Mouse (Mus musculus) urinary bladder, postnatal 4 days (tissue): ENCODE data around the gene Spta1.

Experiments
- DNase-seq, 2 experiments: peaks; one replicate each; pipeline ENCODE4 v3.0.0; 2021 to 2022; ENCODE audit warnings: low spot score in 2 of 2

The Spta1 gene

GRCm38 (mm10) chr1:174251961-174252360, 79.4 kb downstream of the Spta1 start, which contains the start of gene Olfr419:
Olfr419 (minus strand) TSS chr1:174252061.
- no peak for DNase-seq

- DNase-seq: no peak
Observed at GRCm38 (mm10) chr1:174267816-174268215, 95.2 kb downstream of the Spta1 start.

DNA sequence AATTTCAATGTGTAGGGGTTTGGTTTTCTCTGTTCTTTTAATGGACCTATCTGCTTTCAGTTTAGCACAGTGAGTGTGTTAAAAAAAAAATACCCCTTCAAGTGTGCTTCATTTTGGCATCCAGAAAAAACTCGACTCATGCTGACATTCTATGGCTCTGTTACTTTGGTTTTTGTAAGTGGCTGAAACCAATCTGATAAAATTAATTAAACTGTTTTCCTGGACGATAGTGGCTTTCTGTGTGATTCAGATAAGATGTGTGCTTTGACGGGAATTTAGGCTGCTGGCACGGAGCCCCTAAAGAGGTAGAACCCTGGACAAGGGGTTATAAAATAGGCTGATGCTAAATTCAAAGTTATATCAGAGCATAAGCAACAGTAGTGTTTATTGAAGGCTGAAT, 96.6 kb downstream of the Spta1 start:
- no peak for DNase-seq

DNA sequence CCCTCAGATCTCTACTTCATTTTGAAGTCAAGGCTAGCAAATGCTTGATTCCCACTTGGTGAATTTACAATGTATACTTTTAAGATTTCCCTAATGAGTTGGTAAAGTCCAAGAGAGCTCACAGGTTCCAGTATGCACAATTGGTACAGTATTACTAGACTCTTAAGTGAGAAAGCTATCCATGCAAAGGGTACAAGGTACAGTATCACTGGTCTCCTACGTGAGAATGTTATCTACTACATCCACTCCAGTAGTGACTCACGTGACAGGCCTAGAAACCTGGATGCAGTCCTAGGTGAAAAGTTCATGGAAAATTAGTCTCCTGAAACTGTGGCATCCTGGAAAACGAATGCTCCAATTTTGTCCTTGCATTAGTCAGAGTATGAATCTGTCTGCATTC, 98.1 kb downstream of the Spta1 start:
- no peak for DNase-seq
